Mouse (Mus musculus) myocyte (in vitro differentiated cells): ENCODE results near the gene Rgsl1. TPM values are rescaled to one million over a fixed set of nuclear protein-coding genes. Genes with fewer than 3 reads are reported as not detected.
"Not testable (repeated sequence)": the region's sequence is repeated elsewhere in the genome, so short reads cannot be mapped to it uniquely, and the experiment has no call there.

Source experiments
- H3K27me3 ChIP-seq: one replicate; pipeline ENCODE4 v1.6.1; 2011; ENCODE audit not compliant: control insufficient read depth, insufficient read depth, insufficient read length
- H3K36me3 ChIP-seq: one replicate; pipeline ENCODE4 v1.6.1; 2011; ENCODE audit not compliant: control insufficient read depth, insufficient read depth
- H3K4me2 ChIP-seq: one replicate; pipeline ENCODE4 v1.6.1; 2011; ENCODE audit warnings: low read depth, control low read depth
- H3K4me3 ChIP-seq: one replicate; pipeline ENCODE4 v1.5.1; 2011; ENCODE audit warnings: mild to moderate bottlenecking, control low read depth, moderate library complexity
- H3K79me2 ChIP-seq: one replicate; pipeline ENCODE4 v1.6.1; 2011; ENCODE audit not compliant: control insufficient read depth, insufficient read depth
- H3ac ChIP-seq: one replicate; pipeline ENCODE4 v1.6.1; 2011; ENCODE audit not compliant: control insufficient read depth, insufficient read length
- CEBPB ChIP-seq: IDR thresholded peaks from 2 replicates; pipeline ENCODE4 v1.6.1; 2011; ENCODE audit warnings: mild to moderate bottlenecking, moderate library complexity; ENCODE audit not compliant: poor library complexity, insufficient read depth, severe bottlenecking
- E2F4 ChIP-seq: IDR thresholded peaks from one replicate; pipeline ENCODE4 v1.6.1; 2011; ENCODE audit warnings: mild to moderate bottlenecking, control low read depth, moderate library complexity; ENCODE audit not compliant: insufficient read depth
- MAX ChIP-seq: IDR thresholded peaks from one replicate; pipeline ENCODE4 v1.6.1; 2011; ENCODE audit warnings: low read depth, mild to moderate bottlenecking, control low read depth
- MYOD1 ChIP-seq, 3 experiments: IDR thresholded peaks; one replicate each; pipeline ENCODE4 v1.6.1; 2011; ENCODE audit warnings: control low read depth in 2 of 3, low read depth in 2 of 3, mild to moderate bottlenecking in 2 of 3, moderate library complexity in 1 of 3; ENCODE audit not compliant: insufficient read length in 2 of 3, control insufficient read depth in 1 of 3
- MYOG ChIP-seq, 3 experiments: IDR thresholded peaks; one replicate each; pipeline ENCODE4 v1.6.1; 2011; ENCODE audit warnings: control low read depth in 2 of 3, low read depth in 2 of 3, mild to moderate bottlenecking in 2 of 3; ENCODE audit not compliant: insufficient read length in 2 of 3, control insufficient read depth in 1 of 3, insufficient read depth in 1 of 3
- POLR2A ChIP-seq: IDR thresholded peaks from one replicate; pipeline ENCODE4 v1.6.1; 2011; ENCODE audit warnings: low read depth, mild to moderate bottlenecking, control low read depth, moderate library complexity; ENCODE audit not compliant: insufficient read length
- POLR2AphosphoS2 ChIP-seq: IDR thresholded peaks from one replicate; pipeline ENCODE4 v1.6.1; 2011; ENCODE audit warnings: low read depth, control low read depth; ENCODE audit not compliant: insufficient read length
- REST ChIP-seq: IDR thresholded peaks from one replicate; pipeline ENCODE4 v1.6.1; 2011; ENCODE audit warnings: mild to moderate bottlenecking, control low read depth, moderate library complexity; ENCODE audit not compliant: insufficient read depth, insufficient read length
- SRF ChIP-seq: IDR thresholded peaks from one replicate; pipeline ENCODE4 v1.6.1; 2011; ENCODE audit warnings: low read depth; ENCODE audit not compliant: control insufficient read depth, insufficient read length
- TCF12 ChIP-seq: IDR thresholded peaks from one replicate; pipeline ENCODE4 v1.6.1; 2011; ENCODE audit warnings: mild to moderate bottlenecking, control low read depth; ENCODE audit not compliant: poor library complexity, insufficient read depth, severe bottlenecking
- TCF3 ChIP-seq: IDR thresholded peaks from one replicate; pipeline ENCODE4 v1.6.1; 2011; ENCODE audit warnings: low read depth, control low read depth; ENCODE audit not compliant: insufficient read length
- USF1 ChIP-seq: IDR thresholded peaks from one replicate; pipeline ENCODE4 v1.6.1; 2011; ENCODE audit warnings: low read depth, mild to moderate bottlenecking, control low read depth, moderate library complexity
- polyA plus RNA-seq: library from polyadenylated mRNA; unstranded; fragments of >200 nt; fragmentation: generic; extraction: Trizol; gene quantifications from one replicate; pipeline ENCODE4 v1.2.1, GENCODE M21; 2012; ENCODE audit warnings: missing spikeins

Gene Rgsl1
- not detected for polyA plus RNA-seq

- no peak for TF ChIP-seq TCF3
- no peak for TF ChIP-seq USF1
- TF ChIP-seq SRF: no peak
- TF ChIP-seq TCF12: no peak
- no peak for TF ChIP-seq MYOG (IDR thresholded peaks at IDR 0.05; ENCODE audit: control insufficient read depth in 1 of 3, insufficient read depth in 1 of 3, insufficient read length in 2 of 3, low read depth in 2 of 3)
- no peak for TF ChIP-seq CEBPB
- no peak for TF ChIP-seq POLR2A
- no peak for TF ChIP-seq POLR2AphosphoS2
- TF ChIP-seq E2F4: no peak
- no peak for TF ChIP-seq MYOD1 (IDR thresholded peaks at IDR 0.05; ENCODE audit: control insufficient read depth in 1 of 3, insufficient read length in 2 of 3, low read depth in 2 of 3)
- Histone ChIP-seq H3K79me2 (no peaks in the 10 kb centered on the region), H3K27me3 (no peaks in the 10 kb centered on the region), H3ac (no peak within 1 kb of the TSS), H3K36me3 (no peaks in the 10 kb centered on the region), H3K4me2 (no peak within 1 kb of the TSS), H3K4me3 (no peak within 1 kb of the TSS)
Measured at GRCm38 (mm10) chr1:153844042-153844441, at the start of gene Rgsl1. Gene Rgsl1 (minus strand): TSS chr1:153844142.

GRCm38 (mm10) chr1:153891442-153891841 is 47.5 kb upstream of the Rgsl1 start, which contains the start of gene Teddm1a:
Gene Teddm1a (plus strand): TSS chr1:153891742.
- H3K27me3 ChIP-seq: peaks cover 12% of the 10 kb centered on the region
- no peak within 1 kb of the TSS for H3K4me3 ChIP-seq
- H3K36me3 ChIP-seq: no peaks in the 10 kb centered on the region
- H3ac ChIP-seq: no peak within 1 kb of the TSS
- TF ChIP-seq TCF12 (no peak), USF1 (no peak), TCF3 (no peak), CEBPB (no peak), REST (no peak), MAX (no peak), MYOG (IDR thresholded peaks at IDR 0.05; ENCODE audit: control insufficient read depth in 1 of 3, insufficient read depth in 1 of 3, insufficient read length in 2 of 3, low read depth in 2 of 3) (no peak), POLR2A (no peak), POLR2AphosphoS2 (no peak), MYOD1 (IDR thresholded peaks at IDR 0.05; ENCODE audit: control insufficient read depth in 1 of 3, insufficient read length in 2 of 3, low read depth in 2 of 3) (no peak), E2F4 (no peak), SRF (no peak)
- no peaks in the 10 kb centered on the region for H3K79me2 ChIP-seq
- no peak within 1 kb of the TSS for H3K4me2 ChIP-seq

GRCm38 (mm10) chr1:153890121-153890520 is 46.2 kb upstream of the Rgsl1 start:
- no peak overlapping the region for H3K4me2 ChIP-seq
- no peak overlapping the region for H3K4me3 ChIP-seq
- H3K36me3 ChIP-seq: no peaks in the 10 kb centered on the region
- H3ac ChIP-seq: no peak overlapping the region
- peaks cover 18% of the 10 kb centered on the region for H3K27me3 ChIP-seq
- no peaks in the 10 kb centered on the region for H3K79me2 ChIP-seq
- TF ChIP-seq CEBPB (no peak), E2F4 (no peak), MAX (no peak), TCF3 (no peak)

- Histone ChIP-seq H3K4me3 (no peak overlapping the region), H3ac (no peak overlapping the region), H3K4me2 (no peak overlapping the region), H3K79me2 (no peaks in the 10 kb centered on the region), H3K36me3 (no peaks in the 10 kb centered on the region), H3K27me3 (peaks cover 7% of the 10 kb centered on the region)
- TF ChIP-seq MYOD1 (IDR thresholded peaks at IDR 0.05; ENCODE audit: control insufficient read depth in 1 of 3, insufficient read length in 2 of 3, low read depth in 2 of 3): no peak
- no peak for TF ChIP-seq POLR2A
- no peak for TF ChIP-seq USF1
Measured at GRCm38 (mm10) chr1:153886024-153886633, 42.2 kb upstream of the Rgsl1 start.

GRCm38 (mm10) chr1:153880391-153880790 is 36.4 kb upstream of the Rgsl1 start:
- H3K27me3 ChIP-seq, H3ac ChIP-seq, H3K4me3 ChIP-seq, H3K4me2 ChIP-seq, H3K36me3 ChIP-seq, H3K79me2 ChIP-seq: not testable (repeated sequence)
